Mouse (Mus musculus): ENCODE measurements around the gene Prps1. TPM values are rescaled to one million over a fixed set of nuclear protein-coding genes. Genes with fewer than 3 reads are reported as not detected.

Gene Prps1
- 1.9 TPM in 2 replicates for polyA plus RNA-seq (2012; rRNA removed; ENCODE audit: low replicate concordance)

DNA sequence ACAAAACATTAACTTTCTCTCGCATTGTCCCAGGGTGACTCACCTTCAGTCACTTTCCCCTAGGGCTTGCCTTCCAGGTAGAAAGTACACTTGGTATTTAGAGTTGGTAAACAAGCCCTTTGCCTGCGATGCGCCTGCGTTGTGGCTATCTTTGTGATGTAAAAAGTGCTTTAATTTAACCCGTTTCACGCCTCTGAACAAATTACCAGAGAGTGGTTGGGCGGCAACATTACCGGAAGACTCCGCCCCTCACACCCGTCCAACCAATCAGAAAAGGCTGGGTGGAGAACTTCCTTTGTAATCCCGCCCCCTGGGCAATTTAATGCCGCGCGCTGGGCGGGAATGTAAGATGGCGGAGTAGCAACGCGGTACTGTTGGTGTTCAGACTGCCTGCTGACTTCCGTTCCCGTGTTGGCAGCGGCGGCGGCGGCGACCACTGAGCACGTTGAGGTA lies at the start of gene Prps1:
Prps1 (plus strand) TSS at position 335 of the 453 bp plus-strand sequence.

Other genes starting within 250 kb of the Prps1 start
- 0.04 and 0.09 TPM in 2 replicates for gene Frmpd3, start 114.3 kb upstream of the Prps1 start, polyA plus RNA-seq (2012; rRNA removed; ENCODE audit: low replicate concordance)
- gene Tsc22d3, start 144.0 kb downstream of the Prps1 start, polyA plus RNA-seq (2012; rRNA removed; ENCODE audit: low replicate concordance): 34.5 and 101 TPM in 2 replicates
- gene Mid2, start 208.0 kb downstream of the Prps1 start, polyA plus RNA-seq (2012; rRNA removed; ENCODE audit: low replicate concordance): 0.91 and 5.3 TPM in 2 replicates